Mouse (Mus musculus) erythroblast, embryonic 14.5 days (primary cell): ENCODE results near the gene Vmn1r157. TPM values are rescaled to one million over a fixed set of nuclear protein-coding genes. Genes with fewer than 3 reads are reported as not detected.
"Not testable (repeated sequence)": the region's sequence is repeated elsewhere in the genome, so short reads cannot be mapped to it uniquely, and the experiment has no call there.

ENCODE experiments used
- H3K27me3 ChIP-seq: 2 replicates; pipeline ENCODE4 v1.6.1; 2012; ENCODE audit warnings: inconsistent platforms; ENCODE audit not compliant: control insufficient read depth
- H3K36me3 ChIP-seq: 2 replicates; pipeline ENCODE4 v1.6.1; 2012; ENCODE audit warnings: mild to moderate bottlenecking, inconsistent platforms; ENCODE audit not compliant: control insufficient read depth
- H3K4me1 ChIP-seq: 2 replicates; pipeline ENCODE4 v1.6.1; 2012; ENCODE audit warnings: inconsistent platforms; ENCODE audit not compliant: control insufficient read depth
- H3K4me3 ChIP-seq: replicated peaks from 2 replicates; pipeline ENCODE3; 2012; ENCODE audit warnings: moderate library complexity, mild to moderate bottlenecking, inconsistent platforms
- H3K9me3 ChIP-seq: 2 replicates; pipeline ENCODE4 v1.6.1; 2012; ENCODE audit warnings: low read length, inconsistent platforms, mixed read lengths; ENCODE audit not compliant: control insufficient read depth
- polyA plus RNA-seq: library from polyadenylated mRNA; stranded (reverse); fragments of >175 nt; gene quantifications from 2 replicates; pipeline ENCODE4 v1.2.3, GENCODE M21; 2012

Gene Vmn1r157
- not detected in 2 replicates for polyA plus RNA-seq

- H3K4me3 ChIP-seq, H3K4me1 ChIP-seq, H3K36me3 ChIP-seq, H3K9me3 ChIP-seq, H3K27me3 ChIP-seq: not testable (repeated sequence)
Observed at GRCm38 (mm10) chr7:22761397-22761796, at the start of gene Vmn1r157. Vmn1r157 (plus strand) TSS chr7:22761697.

DNA sequence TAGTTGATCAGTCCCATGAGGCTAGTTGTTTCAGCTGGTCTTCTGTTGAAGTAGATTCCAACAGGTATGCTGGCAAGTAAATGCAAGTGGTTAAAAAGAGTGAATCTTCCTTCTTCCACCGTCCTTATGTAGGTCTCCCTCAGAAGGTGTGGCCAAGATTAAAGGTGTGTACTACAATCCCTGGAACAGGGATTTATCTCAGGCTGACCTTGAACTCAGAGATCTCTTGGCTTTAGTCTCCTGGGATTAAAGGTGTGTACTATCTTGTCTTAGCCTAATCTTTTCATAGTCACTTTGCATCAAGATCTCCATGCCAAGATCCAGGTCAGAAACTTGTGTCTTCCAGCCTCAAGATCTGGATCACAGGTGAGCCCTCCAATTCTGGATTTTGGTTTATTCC lies 41.9 kb upstream of the Vmn1r157 start, which contains the start of gene Gm4567:
TSS of gene Gm4567 (minus strand) at position 101 of the 400 bp plus-strand sequence.
- not testable (repeated sequence) for H3K27me3 ChIP-seq, H3K4me1 ChIP-seq, H3K9me3 ChIP-seq, H3K36me3 ChIP-seq, H3K4me3 ChIP-seq

GRCm38 (mm10) chr7:22775981-22776380 lies 14.5 kb downstream of the Vmn1r157 start:
- H3K36me3 ChIP-seq, H3K27me3 ChIP-seq, H3K4me3 ChIP-seq, H3K4me1 ChIP-seq, H3K9me3 ChIP-seq: not testable (repeated sequence)

GRCm38 (mm10) chr7:22790682-22791081 lies 29.2 kb downstream of the Vmn1r157 start, which contains the start of gene Vmn1r158:
Vmn1r158 (minus strand) TSS chr7:22790782.
- H3K9me3 ChIP-seq, H3K4me3 ChIP-seq, H3K36me3 ChIP-seq, H3K27me3 ChIP-seq, H3K4me1 ChIP-seq: not testable (repeated sequence)

Other genes with a start within 250 kb of the Vmn1r157 start
- not detected in 2 replicates for gene Vmn1r152, start 238.7 kb upstream of the Vmn1r157 start, polyA plus RNA-seq
- not detected in 2 replicates for gene Gm8677, start 226.8 kb upstream of the Vmn1r157 start, polyA plus RNA-seq
- gene Gm4201, start 196.4 kb upstream of the Vmn1r157 start, polyA plus RNA-seq = not detected in 2 replicates
- not detected in 2 replicates for gene Gm4565, start 173.6 kb upstream of the Vmn1r157 start, polyA plus RNA-seq
- gene Vmn1r155, start 103.7 kb upstream of the Vmn1r157 start, polyA plus RNA-seq = not detected in 2 replicates
- gene Gm8693, start 69.4 kb upstream of the Vmn1r157 start, polyA plus RNA-seq = not detected in 2 replicates
- not detected in 2 replicates for gene Gm4567, start 42.0 kb upstream of the Vmn1r157 start, polyA plus RNA-seq
- not detected in 2 replicates for gene Vmn1r158, start 29.1 kb downstream of the Vmn1r157 start, polyA plus RNA-seq
- not detected in 2 replicates for gene Vmn1r159, start 81.9 kb downstream of the Vmn1r157 start, polyA plus RNA-seq
- not detected in 2 replicates for gene Vmn1r160, start 109.5 kb downstream of the Vmn1r157 start, polyA plus RNA-seq
- gene Gm4214, start 223.0 kb downstream of the Vmn1r157 start, polyA plus RNA-seq = not detected in 2 replicates